Mouse (Mus musculus) limb, embryonic 14.5 days (tissue): ENCODE measurements around the gene Ffar4. TPM values are rescaled to one million over a fixed set of nuclear protein-coding genes. Genes with fewer than 3 reads are reported as not detected.

Experiments used
- ATAC-seq: fragments of 200-750 bp; cut with Nextera tagmentation; 2 replicates; pipeline ENCODE4 v1.8.0; 2017; ENCODE audit warnings: low read depth, moderate number of reproducible peaks, moderate TSS enrichment; ENCODE audit not compliant: low FRiP score
- DNase-seq: peaks from one replicate; pipeline ENCODE4 v3.0.0-alpha.2; 2015; ENCODE audit warnings: low spot score
- H3K27ac ChIP-seq: fragments of 300-500 bp; sonication (generic); replicated peaks from 2 replicates; pipeline ENCODE4 v1.5.1; 2014; ENCODE audit warnings: low read depth, mild to moderate bottlenecking, low read length, moderate library complexity, mixed read lengths
- H3K27me3 ChIP-seq: fragments of 300-500 bp; sonication (generic); 2 replicates; pipeline ENCODE4 v1.6.1; 2014; ENCODE audit warnings: low read length, mixed read lengths; ENCODE audit not compliant: control insufficient read depth, insufficient read depth
- H3K36me3 ChIP-seq: fragments of 300-500 bp; sonication (generic); 2 replicates; pipeline ENCODE4 v1.6.1; 2014; ENCODE audit warnings: mild to moderate bottlenecking, low read length, moderate library complexity, mixed read lengths; ENCODE audit not compliant: control insufficient read depth, insufficient read depth
- H3K4me1 ChIP-seq: fragments of 300-500 bp; sonication (generic); 2 replicates; pipeline ENCODE4 v1.6.1; 2014; ENCODE audit warnings: antibody characterized with exemption, low read length, mixed read lengths; ENCODE audit not compliant: control insufficient read depth, insufficient read depth
- H3K4me2 ChIP-seq: fragments of 300-500 bp; sonication (generic); replicated peaks from 2 replicates; pipeline ENCODE4 v1.6.1; 2014; ENCODE audit warnings: low read depth, mild to moderate bottlenecking, low read length, moderate library complexity; ENCODE audit not compliant: severe bottlenecking
- H3K4me3 ChIP-seq: fragments of 300-500 bp; sonication (generic); replicated peaks from 2 replicates; pipeline ENCODE4 v1.5.1; 2014; ENCODE audit warnings: low read length
- H3K9ac ChIP-seq: fragments of 300-500 bp; sonication (generic); 2 replicates; pipeline ENCODE4 v1.6.1; 2014; ENCODE audit warnings: mild to moderate bottlenecking, low read depth, low read length, moderate library complexity; ENCODE audit not compliant: severe bottlenecking
- H3K9me3 ChIP-seq: fragments of 300-500 bp; sonication (generic); 2 replicates; pipeline ENCODE4 v1.6.1; 2016; ENCODE audit warnings: low read length; ENCODE audit not compliant: control insufficient read depth
- POLR2A ChIP-seq: fragments of 200-500 bp; IDR thresholded peaks from 2 replicates; pipeline ENCODE4 v1.8.0; 2012; ENCODE audit warnings: inconsistent platforms, mild to moderate bottlenecking, moderate library complexity, borderline replicate concordance; ENCODE audit not compliant: insufficient read depth, insufficient read length; ENCODE audit errors: extremely low read depth
- WGBS: fragments of 180-500 bp; shearing (Covaris S2); extraction: QIAGEN DNeasy Blood & Tissue Kit; methylation state at CpG from one replicate; pipeline ENCODE4 v1.1.7; 2014; 5-methylcytosine and 5-hydroxymethylcytosine counted together
- polyA plus RNA-seq, 2 experiments: library from polyadenylated mRNA; depleted of rRNA in 1 of 2; stranded (reverse) in 1 of 2; unstranded in 1 of 2; fragments of >200 nt; fragmentation: Nextera tagmentation in 1 of 2; extraction: Ambion mirVana in 1 of 2; gene quantifications; 2 replicates each; pipeline versions ENCODE4 v1.2.1 to v1.2.3; 2012 to 2014

Ffar4 gene
- polyA plus RNA-seq, 2 experiments = 0.22 to 0.44 TPM

GRCm38 (mm10) chr19:38091512-38091985 lies 5.3 kb upstream of the Ffar4 start:
- H3K27ac ChIP-seq = no peak overlapping the region
- H3K9ac ChIP-seq = no peak overlapping the region
- WGBS = 38% methylated on average over 4 of the region's 4 CpGs
- no peak for DNase-seq
- H3K4me1 ChIP-seq = no peaks in the 10 kb centered on the region
- no peaks in the 10 kb centered on the region for H3K36me3 ChIP-seq
- no peaks in the 10 kb centered on the region for H3K9me3 ChIP-seq
- H3K27me3 ChIP-seq = peaks cover 6% of the 10 kb centered on the region
- no peak overlapping the region for H3K4me2 ChIP-seq
- TF ChIP-seq POLR2A = no peak
- no peak for ATAC-seq
- no peak overlapping the region for H3K4me3 ChIP-seq

- ATAC-seq (no peak), DNase-seq (no peak)
- H3K9me3 ChIP-seq = no peaks in the 10 kb centered on the region
- no peak overlapping the region for H3K4me2 ChIP-seq
- TF ChIP-seq POLR2A = no peak
- H3K9ac ChIP-seq = no peak overlapping the region
- H3K27me3 ChIP-seq = peaks cover 34% of the 10 kb centered on the region
- H3K36me3 ChIP-seq = no peaks in the 10 kb centered on the region
- H3K4me1 ChIP-seq = peaks cover 3% of the 10 kb centered on the region; the same call in 1 of the 2 replicates
- H3K4me3 ChIP-seq = no peak overlapping the region
- no peak overlapping the region for H3K27ac ChIP-seq
- WGBS = 9% methylated on average over 4 of the region's 4 CpGs
Observed at GRCm38 (mm10) chr19:38096231-38096630, 640 bp upstream of the Ffar4 start.

GRCm38 (mm10) chr19:38107871-38108270 lies 11.0 kb downstream of the Ffar4 start:
- Histone ChIP-seq H3K4me1 (no peaks in the 10 kb centered on the region), H3K27me3 (no peaks in the 10 kb centered on the region), H3K36me3 (no peaks in the 10 kb centered on the region), H3K9me3 (no peaks in the 10 kb centered on the region), H3K4me2 (no peak overlapping the region), H3K4me3 (no peak overlapping the region), H3K27ac (no peak overlapping the region), H3K9ac (no peak overlapping the region)
- 90% methylated on average over 4 of the region's 4 CpGs for WGBS
- no peak for ATAC-seq
- TF ChIP-seq POLR2A = no peak
- no peak for DNase-seq

- H3K27me3 ChIP-seq = no peaks in the 10 kb centered on the region
- ATAC-seq (no peak), DNase-seq (no peak)
- no peak overlapping the region for H3K27ac ChIP-seq
- no peaks in the 10 kb centered on the region for H3K36me3 ChIP-seq
- TF ChIP-seq POLR2A = no peak
- H3K4me3 ChIP-seq = no peak overlapping the region
- H3K9me3 ChIP-seq = no peaks in the 10 kb centered on the region
- no peak overlapping the region for H3K9ac ChIP-seq
- no peak overlapping the region for H3K4me2 ChIP-seq
- H3K4me1 ChIP-seq = no peaks in the 10 kb centered on the region
- WGBS = 89% methylated on average over 15 of the region's 15 CpGs
Observed at GRCm38 (mm10) chr19:38109506-38110242, 12.8 kb downstream of the Ffar4 start.

- 76% methylated on average over 8 of the region's 8 CpGs for WGBS
- TF ChIP-seq POLR2A = no peak
- Histone ChIP-seq H3K27me3 (no peaks in the 10 kb centered on the region), H3K9ac (no peak overlapping the region), H3K9me3 (no peaks in the 10 kb centered on the region), H3K4me2 (no peak overlapping the region), H3K36me3 (no peaks in the 10 kb centered on the region), H3K27ac (no peak overlapping the region), H3K4me3 (no peak overlapping the region), H3K4me1 (no peaks in the 10 kb centered on the region)
- DNase-seq (no peak), ATAC-seq (no peak)
Observed at GRCm38 (mm10) chr19:38111056-38111455, 14.2 kb downstream of the Ffar4 start.
